Mouse (Mus musculus): ENCODE data around the gene Gm8094.
"Not testable (repeated sequence)": the region's sequence is repeated elsewhere in the genome, so short reads cannot be mapped to it uniquely, and the experiment has no call there.

DNA sequence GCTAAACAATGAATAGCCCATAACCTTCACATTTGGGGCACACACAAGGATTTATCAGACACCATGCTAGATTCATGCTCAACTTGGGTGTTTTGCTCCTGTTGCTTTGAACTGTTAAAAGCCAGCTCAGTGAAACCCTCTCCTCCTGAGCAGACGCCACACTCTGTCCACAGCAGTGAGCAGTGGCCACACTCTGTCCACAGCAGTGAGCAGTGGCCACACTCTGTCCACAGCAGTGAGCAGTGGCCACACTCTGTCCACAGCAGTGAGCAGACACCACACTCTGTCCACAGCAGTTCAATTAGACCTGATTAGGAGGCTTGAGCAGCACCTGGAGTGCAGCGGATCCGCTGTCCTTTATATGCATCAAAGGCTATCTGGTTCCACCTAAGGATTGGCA, 43.2 kb upstream of the Gm8094 start:
- TF ChIP-seq POLR2A (IDR thresholded peaks at IDR 0.05; ENCODE audit: insufficient read length, low read depth); MYOD1 (IDR thresholded peaks at IDR 0.05; ENCODE audit: control insufficient read depth in 1 of 3, insufficient read length in 2 of 3, low read depth in 2 of 3); REST (IDR thresholded peaks at IDR 0.05; ENCODE audit: insufficient read depth, insufficient read length); USF1 (IDR thresholded peaks at IDR 0.05; ENCODE audit: low read depth); MYOG (IDR thresholded peaks at IDR 0.05; ENCODE audit: control insufficient read depth in 1 of 3, insufficient read depth in 1 of 3, insufficient read length in 2 of 3, low read depth in 2 of 3); TCF3 (IDR thresholded peaks at IDR 0.05; ENCODE audit: insufficient read length, low read depth); E2F4 (IDR thresholded peaks at IDR 0.05; ENCODE audit: insufficient read depth); MAX (IDR thresholded peaks at IDR 0.05; ENCODE audit: low read depth); POLR2AphosphoS2 (IDR thresholded peaks at IDR 0.05; ENCODE audit: insufficient read length, low read depth); SRF (IDR thresholded peaks at IDR 0.05; ENCODE audit: control insufficient read depth, insufficient read length, low read depth); TCF12 (IDR thresholded peaks at IDR 0.05; ENCODE audit: insufficient read depth, poor library complexity, severe bottlenecking): not testable (repeated sequence)

Measured in myocyte (in vitro differentiated cells).